Mouse (Mus musculus) ES-E14 (cell line): ENCODE measurements around the gene Kat5. TPM values are rescaled to one million over a fixed set of nuclear protein-coding genes. Genes with fewer than 3 reads are reported as not detected.

Experiments
- DNase-seq: peaks from one replicate; pipeline ENCODE4 v3.0.0-alpha.2; 2013; ENCODE audit warnings: low read depth, low spot score
- H3K27ac ChIP-seq: 2 replicates; pipeline ENCODE4 v1.5.1; 2012; ENCODE audit warnings: low read depth, mild to moderate bottlenecking, low read length, moderate library complexity, mixed read lengths; ENCODE audit not compliant: poor library complexity, insufficient read depth, severe bottlenecking
- H3K36me3 ChIP-seq: 2 replicates; pipeline ENCODE4 v1.6.1; 2012; ENCODE audit warnings: mild to moderate bottlenecking, low read length, moderate library complexity, mixed read lengths; ENCODE audit not compliant: control insufficient read depth, poor library complexity, insufficient read depth, severe bottlenecking
- H3K4me1 ChIP-seq, 2 experiments: fragments of 150-350 bp in 1 of 2; sonication (generic) in 1 of 2; 2 replicates each; pipeline ENCODE4 v1.6.1; 2012; ENCODE audit warnings: low read length in 2 of 2, mild to moderate bottlenecking in 1 of 2, mixed read lengths in 1 of 2; ENCODE audit not compliant: control insufficient read depth in 2 of 2, insufficient read depth in 2 of 2, poor library complexity in 1 of 2
- H3K4me3 ChIP-seq, 2 experiments: fragments of 150-350 bp in 1 of 2; sonication (generic) in 1 of 2; 2 replicates each; pipeline ENCODE4 v1.5.1; 2012; ENCODE audit warnings: low read length in 2 of 2, low read depth in 1 of 2, mild to moderate bottlenecking in 1 of 2, mixed read lengths in 1 of 2; ENCODE audit not compliant: insufficient read depth in 1 of 2, poor library complexity in 1 of 2, severe bottlenecking in 1 of 2
- H3K9ac ChIP-seq: 2 replicates; pipeline ENCODE4 v1.6.1; 2012; ENCODE audit warnings: low read depth, mild to moderate bottlenecking, low read length, mixed read lengths; ENCODE audit not compliant: poor library complexity, insufficient read depth, severe bottlenecking
- H3K9me3 ChIP-seq: fragments of 150-350 bp; sonication (generic); 2 replicates; pipeline ENCODE4 v1.6.1; 2012; ENCODE audit warnings: low read depth, mild to moderate bottlenecking, low read length; ENCODE audit not compliant: control insufficient read depth, insufficient read depth
- CHD2 ChIP-seq: IDR thresholded peaks from 2 replicates; pipeline ENCODE4 v1.6.1; 2014; ENCODE audit warnings: mild to moderate bottlenecking, low read depth, low read length, inconsistent platforms
- HCFC1 ChIP-seq: IDR thresholded peaks from 2 replicates; pipeline ENCODE4 v1.6.1; 2012; ENCODE audit warnings: low read length, inconsistent platforms, borderline replicate concordance; ENCODE audit not compliant: insufficient read depth
- MAFK ChIP-seq: IDR thresholded peaks from 2 replicates; pipeline ENCODE4 v1.6.1; 2014; ENCODE audit warnings: mild to moderate bottlenecking, low read depth, low read length, inconsistent platforms; ENCODE audit not compliant: insufficient read depth
- ZC3H11A ChIP-seq: IDR thresholded peaks from 2 replicates; pipeline ENCODE4 v1.6.1; 2012; ENCODE audit warnings: low read depth, mild to moderate bottlenecking, inconsistent platforms, low read length, borderline replicate concordance
- ZNF384 ChIP-seq: IDR thresholded peaks from 2 replicates; pipeline ENCODE4 v1.6.1; 2012; ENCODE audit warnings: low read depth, low read length, inconsistent platforms
- in situ Hi-C, 2 experiments: fragments of 600-800 bp; cut with MboI; formaldehyde crosslinking; loops; one replicate each; pipeline ENCODE4 v1.15.1; 2025; ENCODE audit warnings: low sequenced_read_pairs in 2 of 2, inconsistent platforms in 1 of 2; ENCODE audit not compliant: unreplicated experiment in 2 of 2
- total RNA-seq: library from RNA; depleted of rRNA; stranded (reverse); fragments of 300-350 nt; gene quantifications from 2 replicates; pipeline ENCODE4 v1.2.3, GENCODE M21; 2012; rRNA removed

Gene Kat5
- total RNA-seq, result 52.2 and 75.6 TPM in 2 replicates

DNA sequence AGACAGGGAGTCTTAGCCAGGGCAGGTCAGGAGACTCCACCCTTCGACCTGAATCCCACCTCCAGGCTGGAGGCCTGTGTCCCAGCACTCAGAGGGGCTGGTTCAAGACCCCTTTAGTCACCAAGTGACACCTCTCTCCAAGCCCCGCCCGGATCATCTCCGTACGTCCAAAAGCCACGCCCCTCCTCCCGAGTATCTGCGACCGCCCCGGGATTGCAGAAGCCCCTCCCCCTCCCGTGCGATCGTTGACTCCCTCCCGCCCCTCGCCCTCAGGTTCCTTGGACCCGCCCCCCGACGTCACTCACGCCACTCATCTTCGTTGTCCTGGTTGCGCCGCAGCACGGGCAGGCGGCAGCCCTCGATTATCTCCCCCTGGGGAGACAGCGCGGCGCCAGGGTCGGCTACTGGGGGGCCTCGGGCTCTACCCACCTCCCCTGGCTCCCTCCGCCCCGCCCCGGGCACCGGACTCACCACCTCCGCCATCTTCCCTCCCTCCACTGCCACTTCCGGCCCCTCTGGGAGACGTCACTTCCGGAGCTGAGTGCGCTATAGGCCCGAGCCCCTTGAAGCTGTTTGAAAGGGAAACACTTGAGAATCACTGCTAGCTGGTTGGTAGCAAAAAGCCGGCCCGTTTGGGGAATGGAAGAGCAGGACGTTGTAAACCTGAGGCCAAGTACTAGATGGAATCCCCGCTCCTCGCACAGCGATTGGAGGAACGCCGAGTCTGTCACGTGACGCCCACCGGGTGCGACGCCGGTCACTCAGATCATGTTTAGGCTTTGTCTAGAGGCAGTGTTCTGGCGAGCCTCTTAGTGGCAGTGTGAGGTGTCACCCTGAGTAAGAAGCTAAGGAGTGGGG lies at the start of gene Kat5:
Gene Kat5, minus strand, starts transcription at position 691 of the 858 bp plus-strand sequence.
- Histone ChIP-seq H3K4me3 (peak within 1 kb of the TSS; percentile 93 to 95), H3K36me3 (peaks cover 40% of the 10 kb centered on the region), H3K27ac (peak within 1 kb of the TSS; percentile 98), H3K4me1 (peaks cover 1 to 11% of the 10 kb centered on the region in 2 experiments; a peak in 2 of 4 replicates), H3K9me3 (no peaks in the 10 kb centered on the region), H3K9ac (peak within 1 kb of the TSS; percentile 99)
- in situ Hi-C loops, result no loop called here
- peak; percentile 59; the same call in 1 of the 2 replicates for TF ChIP-seq HCFC1
- no peak for TF ChIP-seq ZC3H11A
- peak; percentile 90 for DNase-seq

DNA sequence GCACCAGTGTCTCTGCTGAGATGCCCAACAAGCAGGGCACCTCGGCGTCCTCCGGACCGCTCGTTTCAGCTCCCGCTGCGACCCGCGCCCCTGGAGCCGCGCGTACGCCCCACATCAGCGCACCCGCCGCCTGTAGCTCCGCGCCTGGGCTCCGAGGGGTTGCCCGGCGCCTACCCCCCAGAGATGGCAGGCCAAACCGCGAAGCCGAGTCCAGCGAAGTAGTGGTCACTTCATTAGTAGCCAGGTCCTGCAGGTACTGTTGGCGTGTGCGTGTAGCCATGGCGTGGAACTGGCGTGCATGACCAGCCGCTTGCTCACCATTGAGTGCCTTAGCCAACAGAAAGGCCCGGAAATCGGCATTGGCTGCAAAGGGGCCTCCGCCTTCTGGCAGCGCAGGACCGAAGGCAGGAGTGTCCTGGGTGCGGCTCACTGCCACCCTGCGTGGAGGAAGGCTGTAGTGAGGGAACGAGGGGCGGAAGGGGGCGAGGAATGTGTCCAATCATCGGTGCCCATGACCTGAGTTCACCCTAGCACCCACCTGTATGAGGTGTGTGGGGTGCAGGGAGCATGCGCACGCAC lies 44.8 kb upstream of the Kat5 start:
- TF ChIP-seq HCFC1 (no peak), MAFK (no peak), CHD2 (no peak), ZNF384 (no peak), ZC3H11A (no peak)
- DNase-seq, result no peak
- peak overlapping the region; percentile 22 for H3K9ac ChIP-seq
- in situ Hi-C loops, result no loop called here
- peaks cover 8% of the 10 kb centered on the region; the same call in 1 of the 2 replicates for H3K36me3 ChIP-seq
- peaks cover 0 to 13% of the 10 kb centered on the region in 2 experiments; a peak in 3 of 4 replicates for H3K4me1 ChIP-seq
- peak overlapping the region; percentile 62 to 70 for H3K4me3 ChIP-seq
- H3K9me3 ChIP-seq, result no peaks in the 10 kb centered on the region
- no peak overlapping the region for H3K27ac ChIP-seq

DNA sequence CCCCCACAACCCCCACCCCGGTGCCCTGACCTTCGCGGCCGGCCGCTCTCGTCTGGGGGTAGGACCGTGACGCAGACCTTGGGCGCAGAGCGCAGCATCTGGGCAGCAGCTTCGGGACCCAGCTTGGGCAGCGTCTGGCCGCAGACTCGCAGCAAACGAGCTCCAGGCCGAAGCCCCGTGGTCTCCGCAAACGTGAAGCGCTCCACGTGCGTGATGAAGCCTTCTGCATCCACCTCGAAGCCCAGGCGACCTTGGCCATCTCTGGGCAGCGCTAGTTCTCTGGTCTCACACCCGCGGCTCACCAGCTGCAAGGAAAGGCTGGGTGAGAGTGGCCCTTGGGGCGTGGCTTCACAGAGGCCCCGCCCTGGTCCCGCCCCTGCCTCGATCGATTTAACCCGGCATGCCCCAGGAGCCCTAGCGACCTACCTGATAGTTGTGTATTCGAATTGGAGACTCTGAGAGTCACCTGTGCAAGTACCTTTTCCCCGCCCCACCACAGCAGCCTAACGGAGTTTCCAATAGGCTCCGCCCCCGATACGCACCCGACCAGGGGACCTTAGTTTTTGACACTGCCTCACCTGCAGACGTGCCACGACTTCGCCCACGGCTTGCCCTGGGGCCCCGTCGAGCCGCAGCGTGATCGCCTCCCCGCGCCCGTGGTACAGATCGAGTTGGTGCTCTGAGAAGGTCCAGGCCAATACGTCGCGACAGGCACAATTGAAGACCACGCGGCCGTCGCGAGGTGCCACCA lies 44.1 kb upstream of the Kat5 start:
- Histone ChIP-seq H3K4me1 (peaks cover 2 to 16% of the 10 kb centered on the region in 2 experiments; a peak in 2 of 4 replicates), H3K36me3 (peaks cover 8% of the 10 kb centered on the region; the same call in 1 of the 2 replicates), H3K9me3 (no peaks in the 10 kb centered on the region), H3K9ac (peak overlapping the region; percentile 54), H3K27ac (no peak overlapping the region), H3K4me3 (peak overlapping the region; percentile 62 to 75)
- TF ChIP-seq MAFK (no peak), CHD2 (no peak), HCFC1 (no peak)
- peak; percentile 66 for DNase-seq
- in situ Hi-C loops, result no loop called here

DNA sequence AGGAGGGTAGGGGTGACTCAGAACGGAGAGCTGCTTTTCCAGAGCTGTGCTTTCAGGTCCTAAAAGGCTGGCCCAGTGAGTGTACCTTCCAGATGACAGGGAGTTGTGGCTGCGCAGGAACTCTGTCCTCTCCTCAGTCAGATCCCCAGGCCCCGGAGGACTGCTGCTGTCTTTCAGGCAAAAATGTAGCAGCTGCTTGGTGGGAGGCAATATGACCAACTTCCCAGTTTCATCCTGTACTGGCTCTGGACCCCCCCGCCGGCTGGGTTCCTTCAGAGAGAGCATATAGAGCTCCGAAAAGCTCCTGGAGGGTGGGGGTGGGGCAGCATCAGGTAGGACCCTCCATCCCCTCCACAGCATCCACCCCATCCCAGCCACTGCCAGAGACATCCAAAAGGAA lies 42.5 kb upstream of the Kat5 start:
- Histone ChIP-seq H3K4me1 (peaks cover 2 to 22% of the 10 kb centered on the region in 2 experiments; a peak in 2 of 4 replicates), H3K9me3 (no peaks in the 10 kb centered on the region), H3K36me3 (peaks cover 8% of the 10 kb centered on the region; the same call in 1 of the 2 replicates), H3K27ac (no peak overlapping the region), H3K9ac (no peak overlapping the region), H3K4me3 (no peak overlapping the region)
- in situ Hi-C loops, result no loop called here
- TF ChIP-seq HCFC1, result no peak
- no peak for TF ChIP-seq CHD2
- TF ChIP-seq ZC3H11A, result no peak
- TF ChIP-seq MAFK, result no peak
- no peak for TF ChIP-seq ZNF384
- DNase-seq, result no peak
